Mouse (Mus musculus) bone marrow, adult 2 months (tissue): ENCODE measurements around the gene Nek6.

Experiments
- CTCF ChIP-seq: fragments of 200-500 bp; IDR thresholded peaks from 2 replicates; pipeline ENCODE4 v1.5.1; 2011; ENCODE audit warnings: low read length, control low read depth; ENCODE audit not compliant: control insufficient read depth, insufficient read depth
- POLR2A ChIP-seq: fragments of 200-500 bp; IDR thresholded peaks from 2 replicates; pipeline ENCODE4 v1.6.1; 2011; ENCODE audit warnings: low read depth, mild to moderate bottlenecking, control low read depth, low read length, borderline replicate concordance; ENCODE audit not compliant: control insufficient read depth

DNA sequence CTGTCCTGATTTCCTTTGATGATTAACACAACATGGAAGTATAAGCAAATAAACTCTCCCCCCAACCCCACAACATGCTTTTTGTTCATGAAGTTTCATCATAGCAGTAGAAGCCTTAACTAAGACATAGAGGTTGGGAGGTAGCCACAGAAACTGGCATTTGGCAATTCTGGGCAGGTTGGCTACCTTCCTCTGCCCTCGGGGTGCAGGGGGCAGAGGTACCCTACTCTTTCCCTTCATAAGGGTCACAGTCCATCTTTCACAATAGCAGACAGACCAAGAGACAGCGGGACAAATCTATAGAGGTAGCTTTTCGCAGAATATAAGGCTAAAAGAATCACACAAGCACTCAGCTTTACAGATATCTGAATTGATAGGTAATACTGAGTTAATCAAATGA lies 8.7 kb upstream of the Nek6 start:
- TF ChIP-seq CTCF (no peak), POLR2A (no peak)
